Mouse (Mus musculus) lung, postnatal 0 days (tissue): ENCODE measurements around the gene Lrp3.

Experiments
- CTCF ChIP-seq: IDR thresholded peaks from 2 replicates; pipeline ENCODE4 v1.5.1; 2016; ENCODE audit warnings: antibody characterized with exemption, mild to moderate bottlenecking
- EP300 ChIP-seq: IDR thresholded peaks from 2 replicates; pipeline ENCODE4 v1.6.1; 2016; ENCODE audit warnings: antibody characterized with exemption, mild to moderate bottlenecking, control low read depth

GRCm38 (mm10) chr7:35169341-35169740, 46.0 kb downstream of the Lrp3 start:
- TF ChIP-seq CTCF (peak; percentile 97), EP300 (no peak)
